Mouse (Mus musculus): ENCODE measurements at regions not wholly inside any gene's neighbourhood (a gene's known extent, or its start where the extent isn't known, plus 50 kb on each side); places are given as distances from the start of the nearest gene placed in this dataset.

GRCm38 (mm10) chr9:89858005-89858404, 51.7 kb upstream of the Rasgrf1 start:
- H3K9ac ChIP-seq: no peak overlapping the region
- no peaks in the 10 kb centered on the region for H3K27me3 ChIP-seq
- no peak overlapping the region for H3K4me3 ChIP-seq
- H3K4me2 ChIP-seq: no peak overlapping the region
- H3K36me3 ChIP-seq: no peaks in the 10 kb centered on the region
- H3K4me1 ChIP-seq: no peaks in the 10 kb centered on the region
- H3K9me3 ChIP-seq: no peaks in the 10 kb centered on the region
- no peak for ATAC-seq (ENCODE audit: insufficient number of reproducible peaks, insufficient read depth, low FRiP score, low TSS enrichment, low read depth)
- H3K27ac ChIP-seq: no peak overlapping the region

GRCm38 (mm10) chr9:89850491-89851282, 59.0 kb upstream of the Rasgrf1 start:
- Histone ChIP-seq H3K27ac (no peak overlapping the region), H3K4me2 (no peak overlapping the region), H3K27me3 (no peaks in the 10 kb centered on the region), H3K36me3 (no peaks in the 10 kb centered on the region), H3K4me3 (no peak overlapping the region), H3K9ac (no peak overlapping the region), H3K4me1 (no peaks in the 10 kb centered on the region), H3K9me3 (no peaks in the 10 kb centered on the region)
- no peak for ATAC-seq (ENCODE audit: insufficient number of reproducible peaks, insufficient read depth, low FRiP score, low TSS enrichment, low read depth)
- WGBS: 89% methylated on average over 10 of the region's 10 CpGs

GRCm38 (mm10) chr9:89849947-89850346, 59.8 kb upstream of the Rasgrf1 start:
- H3K27ac ChIP-seq: no peak overlapping the region
- H3K4me1 ChIP-seq: no peaks in the 10 kb centered on the region
- WGBS: 86% methylated on average over 3 of the region's 3 CpGs
- ATAC-seq (ENCODE audit: insufficient number of reproducible peaks, insufficient read depth, low FRiP score, low TSS enrichment, low read depth): no peak
- H3K9me3 ChIP-seq: no peaks in the 10 kb centered on the region
- H3K4me3 ChIP-seq: no peak overlapping the region
- no peaks in the 10 kb centered on the region for H3K36me3 ChIP-seq
- H3K27me3 ChIP-seq: no peaks in the 10 kb centered on the region
- no peak overlapping the region for H3K9ac ChIP-seq
- no peak overlapping the region for H3K4me2 ChIP-seq

- no peaks in the 10 kb centered on the region for H3K9me3 ChIP-seq
- no peak overlapping the region for H3K9ac ChIP-seq
- no peaks in the 10 kb centered on the region for H3K36me3 ChIP-seq
- no peaks in the 10 kb centered on the region for H3K27me3 ChIP-seq
- H3K4me1 ChIP-seq: no peaks in the 10 kb centered on the region
- no peak for ATAC-seq (ENCODE audit: insufficient number of reproducible peaks, insufficient read depth, low FRiP score, low TSS enrichment, low read depth)
- H3K27ac ChIP-seq: no peak overlapping the region
- no peak overlapping the region for H3K4me2 ChIP-seq
- WGBS: 67% methylated on average over 3 of the region's 3 CpGs
- H3K4me3 ChIP-seq: no peak overlapping the region
These were observed 61.1 kb upstream of the Rasgrf1 start for GRCm38 (mm10) chr9:89848571-89848970.

GRCm38 (mm10) chr9:89846973-89847372, 62.7 kb upstream of the Rasgrf1 start:
- Histone ChIP-seq H3K4me2 (no peak overlapping the region), H3K36me3 (no peaks in the 10 kb centered on the region), H3K9ac (no peak overlapping the region), H3K27ac (no peak overlapping the region), H3K4me3 (no peak overlapping the region), H3K27me3 (no peaks in the 10 kb centered on the region), H3K4me1 (no peaks in the 10 kb centered on the region), H3K9me3 (no peaks in the 10 kb centered on the region)
- no peak for ATAC-seq (ENCODE audit: insufficient number of reproducible peaks, insufficient read depth, low FRiP score, low TSS enrichment, low read depth)

- Histone ChIP-seq H3K27me3 (no peaks in the 10 kb centered on the region), H3K9me3 (no peaks in the 10 kb centered on the region), H3K4me1 (no peaks in the 10 kb centered on the region), H3K36me3 (no peaks in the 10 kb centered on the region), H3K4me3 (no peak overlapping the region), H3K27ac (no peak overlapping the region), H3K9ac (no peak overlapping the region), H3K4me2 (no peak overlapping the region)
- no peak for ATAC-seq (ENCODE audit: insufficient number of reproducible peaks, insufficient read depth, low FRiP score, low TSS enrichment, low read depth)
- WGBS: 87% methylated on average over 8 of the region's 8 CpGs
These were observed 67.0 kb upstream of the Rasgrf1 start for GRCm38 (mm10) chr9:89842776-89843089.

GRCm38 (mm10) chr9:89841866-89842775, 67.6 kb upstream of the Rasgrf1 start:
- WGBS: 63% methylated on average over 12 of the region's 12 CpGs
- Histone ChIP-seq H3K27ac (no peak overlapping the region), H3K4me3 (no peak overlapping the region), H3K9ac (no peak overlapping the region), H3K9me3 (no peaks in the 10 kb centered on the region), H3K27me3 (no peaks in the 10 kb centered on the region), H3K4me2 (no peak overlapping the region), H3K4me1 (no peaks in the 10 kb centered on the region), H3K36me3 (no peaks in the 10 kb centered on the region)
- ATAC-seq (ENCODE audit: insufficient number of reproducible peaks, insufficient read depth, low FRiP score, low TSS enrichment, low read depth): no peak

GRCm38 (mm10) chr9:89841371-89841770, 68.3 kb upstream of the Rasgrf1 start:
- no peak overlapping the region for H3K9ac ChIP-seq
- H3K9me3 ChIP-seq: no peaks in the 10 kb centered on the region
- no peak overlapping the region for H3K4me2 ChIP-seq
- ATAC-seq (ENCODE audit: insufficient number of reproducible peaks, insufficient read depth, low FRiP score, low TSS enrichment, low read depth): no peak
- no peaks in the 10 kb centered on the region for H3K27me3 ChIP-seq
- H3K36me3 ChIP-seq: no peaks in the 10 kb centered on the region
- no peak overlapping the region for H3K4me3 ChIP-seq
- H3K27ac ChIP-seq: no peak overlapping the region
- no peaks in the 10 kb centered on the region for H3K4me1 ChIP-seq
- 40% methylated on average over 2 of the region's 2 CpGs for WGBS

GRCm38 (mm10) chr9:89836454-89837245, 73.1 kb upstream of the Rasgrf1 start:
- WGBS: 79% methylated on average over 7 of the region's 7 CpGs
- no peak overlapping the region for H3K27ac ChIP-seq
- no peaks in the 10 kb centered on the region for H3K36me3 ChIP-seq
- ATAC-seq (ENCODE audit: insufficient number of reproducible peaks, insufficient read depth, low FRiP score, low TSS enrichment, low read depth): no peak
- no peak overlapping the region for H3K4me3 ChIP-seq
- H3K9ac ChIP-seq: no peak overlapping the region
- no peaks in the 10 kb centered on the region for H3K9me3 ChIP-seq
- H3K4me1 ChIP-seq: no peaks in the 10 kb centered on the region
- H3K27me3 ChIP-seq: no peaks in the 10 kb centered on the region
- H3K4me2 ChIP-seq: no peak overlapping the region

- Histone ChIP-seq H3K4me3 (no peak overlapping the region), H3K4me2 (no peak overlapping the region), H3K27me3 (0 out of 2 replicates have a peak, but pooled peaks cover 3% of the 10 kb centered on the region), H3K4me1 (no peaks in the 10 kb centered on the region), H3K9ac (no peak overlapping the region), H3K27ac (no peak overlapping the region), H3K9me3 (no peaks in the 10 kb centered on the region), H3K36me3 (no peaks in the 10 kb centered on the region)
- ATAC-seq (ENCODE audit: insufficient number of reproducible peaks, insufficient read depth, low FRiP score, low TSS enrichment, low read depth): no peak
- 88% methylated on average over 9 of the region's 9 CpGs for WGBS
These were observed 76.1 kb upstream of the Rasgrf1 start for GRCm38 (mm10) chr9:89833596-89833995.

GRCm38 (mm10) chr9:89831855-89832254, 77.9 kb upstream of the Rasgrf1 start:
- 0 out of 2 replicates have a peak, but pooled peaks cover 4% of the 10 kb centered on the region for H3K27me3 ChIP-seq
- H3K9me3 ChIP-seq: no peaks in the 10 kb centered on the region
- no peak overlapping the region for H3K9ac ChIP-seq
- no peaks in the 10 kb centered on the region for H3K36me3 ChIP-seq
- no peak overlapping the region for H3K4me3 ChIP-seq
- no peaks in the 10 kb centered on the region for H3K4me1 ChIP-seq
- no peak for ATAC-seq (ENCODE audit: insufficient number of reproducible peaks, insufficient read depth, low FRiP score, low TSS enrichment, low read depth)
- H3K27ac ChIP-seq: no peak overlapping the region
- no peak overlapping the region for H3K4me2 ChIP-seq
- 93% methylated on average over 14 of the region's 14 CpGs for WGBS

Measured in embryonic facial prominence, embryonic 13.5 days (tissue).